Mouse (Mus musculus): ENCODE results near the gene Tcea2. TPM values are rescaled to one million over a fixed set of nuclear protein-coding genes. Genes with fewer than 3 reads are reported as not detected.

Gene Tcea2
- polyA plus RNA-seq, 1 experiment from 2014 or later: 13.5 TPM

GRCm38 (mm10) chr2:181698241-181698640 lies 18.1 kb downstream of the Tcea2 start, which contains the start of gene Lkaaear1:
TSS of gene Lkaaear1 (minus strand) at chr2:181698442.
- Histone ChIP-seq H3K4me2 (no peak within 1 kb of the TSS), H3K9me3 (replicated peaks; ENCODE audit: control insufficient read depth, low read length) (no peaks in the 10 kb centered on the region), H3K9ac (ENCODE audit: low read depth, low read length) (no peak within 1 kb of the TSS), H3K27me3 (ENCODE audit: control insufficient read depth, insufficient read depth, low read length) (peaks cover 7% of the 10 kb centered on the region; the same call in 1 of the 2 replicates), H3K27ac (ENCODE audit: low read depth, low read length) (no peak within 1 kb of the TSS), H3K4me3 (ENCODE audit: low read depth, low read length) (no peak within 1 kb of the TSS), H3K4me1 (ENCODE audit: control insufficient read depth, insufficient read depth, low read length) (peaks cover under 1% of the 10 kb centered on the region; the same call in 1 of the 2 replicates), H3K36me3 (ENCODE audit: control insufficient read depth, insufficient read depth, low read length) (no peaks in the 10 kb centered on the region)
- 56% methylated on average over 5 of the region's 5 CpGs for WGBS (ENCODE audit: insufficient replicate concordance)
- no peak for ATAC-seq (replicated peaks; ENCODE audit: insufficient number of reproducible peaks, low FRiP score, low TSS enrichment)

GRCm38 (mm10) chr2:181706668-181707067 lies 26.6 kb downstream of the Tcea2 start:
- H3K9me3 ChIP-seq (replicated peaks; ENCODE audit: control insufficient read depth, low read length): no peaks in the 10 kb centered on the region
- H3K9ac ChIP-seq (ENCODE audit: low read depth, low read length): no peak overlapping the region
- no peaks in the 10 kb centered on the region for H3K27me3 ChIP-seq (ENCODE audit: control insufficient read depth, insufficient read depth, low read length)
- H3K4me3 ChIP-seq (ENCODE audit: low read depth, low read length): no peak overlapping the region
- no peak for ATAC-seq (replicated peaks; ENCODE audit: insufficient number of reproducible peaks, low FRiP score, low TSS enrichment)
- 31% methylated on average over 4 of the region's 4 CpGs for WGBS (ENCODE audit: insufficient replicate concordance)
- H3K36me3 ChIP-seq (ENCODE audit: control insufficient read depth, insufficient read depth, low read length): no peaks in the 10 kb centered on the region
- no peak overlapping the region for H3K4me2 ChIP-seq
- H3K4me1 ChIP-seq (ENCODE audit: control insufficient read depth, insufficient read depth, low read length): no peaks in the 10 kb centered on the region
- no peak overlapping the region for H3K27ac ChIP-seq (ENCODE audit: low read depth, low read length)

- no peak overlapping the region for H3K27ac ChIP-seq (ENCODE audit: low read depth, low read length)
- H3K9me3 ChIP-seq (replicated peaks; ENCODE audit: control insufficient read depth, low read length): no peaks in the 10 kb centered on the region
- 81% methylated on average over 1 of the region's 1 CpGs for WGBS (ENCODE audit: insufficient replicate concordance)
- no peak for ATAC-seq (replicated peaks; ENCODE audit: insufficient number of reproducible peaks, low FRiP score, low TSS enrichment)
- H3K4me3 ChIP-seq (ENCODE audit: low read depth, low read length): no peak overlapping the region
- H3K36me3 ChIP-seq (ENCODE audit: control insufficient read depth, insufficient read depth, low read length): no peaks in the 10 kb centered on the region
- H3K4me2 ChIP-seq: no peak overlapping the region
- H3K4me1 ChIP-seq (ENCODE audit: control insufficient read depth, insufficient read depth, low read length): peaks cover 8% of the 10 kb centered on the region
- no peaks in the 10 kb centered on the region for H3K27me3 ChIP-seq (ENCODE audit: control insufficient read depth, insufficient read depth, low read length)
- H3K9ac ChIP-seq (ENCODE audit: low read depth, low read length): no peak overlapping the region
These were observed 33.6 kb downstream of the Tcea2 start for GRCm38 (mm10) chr2:181713749-181714148.

GRCm38 (mm10) chr2:181714903-181715326 lies 34.8 kb downstream of the Tcea2 start, which contains the start of gene Oprl1:
TSS of gene Oprl1 (plus strand) at chr2:181715016.
- Histone ChIP-seq H3K4me1 (ENCODE audit: control insufficient read depth, insufficient read depth, low read length) (peaks cover 8% of the 10 kb centered on the region), H3K4me3 (ENCODE audit: low read depth, low read length) (peak within 1 kb of the TSS; percentile 34), H3K36me3 (ENCODE audit: control insufficient read depth, insufficient read depth, low read length) (0 out of 2 replicates have a peak, but pooled peaks cover 4% of the 10 kb centered on the region), H3K9ac (ENCODE audit: low read depth, low read length) (peak within 1 kb of the TSS; percentile 67), H3K9me3 (replicated peaks; ENCODE audit: control insufficient read depth, low read length) (no peaks in the 10 kb centered on the region), H3K27me3 (ENCODE audit: control insufficient read depth, insufficient read depth, low read length) (no peaks in the 10 kb centered on the region), H3K4me2 (peak within 1 kb of the TSS; percentile 59), H3K27ac (ENCODE audit: low read depth, low read length) (peak within 1 kb of the TSS; percentile 71)
- ATAC-seq (replicated peaks; ENCODE audit: insufficient number of reproducible peaks, low FRiP score, low TSS enrichment): peak; percentile 54; the same call in 1 of the 2 replicates
- 0% methylated on average over 7 of the region's 7 CpGs for WGBS (ENCODE audit: insufficient replicate concordance)

GRCm38 (mm10) chr2:181715382-181715781 lies 35.3 kb downstream of the Tcea2 start:
- H3K9me3 ChIP-seq (replicated peaks; ENCODE audit: control insufficient read depth, low read length): no peaks in the 10 kb centered on the region
- H3K4me1 ChIP-seq (ENCODE audit: control insufficient read depth, insufficient read depth, low read length): peaks cover 8% of the 10 kb centered on the region
- H3K4me2 ChIP-seq: peak overlapping the region; percentile 59
- H3K27me3 ChIP-seq (ENCODE audit: control insufficient read depth, insufficient read depth, low read length): no peaks in the 10 kb centered on the region
- peak overlapping the region; percentile 67 for H3K9ac ChIP-seq (ENCODE audit: low read depth, low read length)
- WGBS (ENCODE audit: insufficient replicate concordance): 53% methylated on average over 3 of the region's 3 CpGs
- peak overlapping the region; percentile 71 for H3K27ac ChIP-seq (ENCODE audit: low read depth, low read length)
- ATAC-seq (replicated peaks; ENCODE audit: insufficient number of reproducible peaks, low FRiP score, low TSS enrichment): no peak
- 0 out of 2 replicates have a peak, but pooled peaks cover 4% of the 10 kb centered on the region for H3K36me3 ChIP-seq (ENCODE audit: control insufficient read depth, insufficient read depth, low read length)
- H3K4me3 ChIP-seq (ENCODE audit: low read depth, low read length): peak overlapping the region; percentile 34

GRCm38 (mm10) chr2:181716991-181717390 lies 36.9 kb downstream of the Tcea2 start:
- no peaks in the 10 kb centered on the region for H3K9me3 ChIP-seq (replicated peaks; ENCODE audit: control insufficient read depth, low read length)
- H3K36me3 ChIP-seq (ENCODE audit: control insufficient read depth, insufficient read depth, low read length): 0 out of 2 replicates have a peak, but pooled peaks cover 4% of the 10 kb centered on the region
- ATAC-seq (replicated peaks; ENCODE audit: insufficient number of reproducible peaks, low FRiP score, low TSS enrichment): no peak
- no peak overlapping the region for H3K9ac ChIP-seq (ENCODE audit: low read depth, low read length)
- 55% methylated on average over 3 of the region's 3 CpGs for WGBS (ENCODE audit: insufficient replicate concordance)
- H3K4me2 ChIP-seq: no peak overlapping the region
- no peak overlapping the region for H3K4me3 ChIP-seq (ENCODE audit: low read depth, low read length)
- H3K4me1 ChIP-seq (ENCODE audit: control insufficient read depth, insufficient read depth, low read length): peaks cover 8% of the 10 kb centered on the region
- H3K27ac ChIP-seq (ENCODE audit: low read depth, low read length): no peak overlapping the region
- no peaks in the 10 kb centered on the region for H3K27me3 ChIP-seq (ENCODE audit: control insufficient read depth, insufficient read depth, low read length)

GRCm38 (mm10) chr2:181720061-181720460 lies 40.0 kb downstream of the Tcea2 start:
- Histone ChIP-seq H3K9ac (ENCODE audit: low read depth, low read length) (no peak overlapping the region), H3K27ac (ENCODE audit: low read depth, low read length) (no peak overlapping the region), H3K27me3 (ENCODE audit: control insufficient read depth, insufficient read depth, low read length) (no peaks in the 10 kb centered on the region), H3K4me2 (no peak overlapping the region), H3K4me3 (ENCODE audit: low read depth, low read length) (no peak overlapping the region), H3K9me3 (replicated peaks; ENCODE audit: control insufficient read depth, low read length) (no peaks in the 10 kb centered on the region), H3K36me3 (ENCODE audit: control insufficient read depth, insufficient read depth, low read length) (0 out of 2 replicates have a peak, but pooled peaks cover 4% of the 10 kb centered on the region), H3K4me1 (ENCODE audit: control insufficient read depth, insufficient read depth, low read length) (peaks cover 4% of the 10 kb centered on the region; the same call in 1 of the 2 replicates)
- WGBS (ENCODE audit: insufficient replicate concordance): 20% methylated on average over 3 of the region's 3 CpGs
- no peak for ATAC-seq (replicated peaks; ENCODE audit: insufficient number of reproducible peaks, low FRiP score, low TSS enrichment)

GRCm38 (mm10) chr2:181721200-181721599 lies 41.1 kb downstream of the Tcea2 start:
- no peak for ATAC-seq (replicated peaks; ENCODE audit: insufficient number of reproducible peaks, low FRiP score, low TSS enrichment)

GRCm38 (mm10) chr2:181722213-181722612 lies 42.1 kb downstream of the Tcea2 start:
- H3K4me1 ChIP-seq (ENCODE audit: control insufficient read depth, insufficient read depth, low read length): no peaks in the 10 kb centered on the region
- no peaks in the 10 kb centered on the region for H3K27me3 ChIP-seq (ENCODE audit: control insufficient read depth, insufficient read depth, low read length)
- no peak overlapping the region for H3K4me2 ChIP-seq
- no peak for ATAC-seq (replicated peaks; ENCODE audit: insufficient number of reproducible peaks, low FRiP score, low TSS enrichment)
- no peak overlapping the region for H3K9ac ChIP-seq (ENCODE audit: low read depth, low read length)
- H3K36me3 ChIP-seq (ENCODE audit: control insufficient read depth, insufficient read depth, low read length): 0 out of 2 replicates have a peak, but pooled peaks cover 4% of the 10 kb centered on the region
- no peaks in the 10 kb centered on the region for H3K9me3 ChIP-seq (replicated peaks; ENCODE audit: control insufficient read depth, low read length)
- 12% methylated on average over 3 of the region's 3 CpGs for WGBS (ENCODE audit: insufficient replicate concordance)
- H3K4me3 ChIP-seq (ENCODE audit: low read depth, low read length): no peak overlapping the region
- H3K27ac ChIP-seq (ENCODE audit: low read depth, low read length): no peak overlapping the region

More at GRCm38 (mm10) chr2:181721200-181721599, 41.1 kb downstream of the Tcea2 start:
- no peak overlapping the region for H3K27ac ChIP-seq (ENCODE audit: low read depth, low read length)
- no peak overlapping the region for H3K4me3 ChIP-seq (ENCODE audit: low read depth, low read length)
- no peaks in the 10 kb centered on the region for H3K9me3 ChIP-seq (replicated peaks; ENCODE audit: control insufficient read depth, low read length)
- no peak overlapping the region for H3K4me2 ChIP-seq
- no peaks in the 10 kb centered on the region for H3K27me3 ChIP-seq (ENCODE audit: control insufficient read depth, insufficient read depth, low read length)
- no peaks in the 10 kb centered on the region for H3K4me1 ChIP-seq (ENCODE audit: control insufficient read depth, insufficient read depth, low read length)
- H3K36me3 ChIP-seq (ENCODE audit: control insufficient read depth, insufficient read depth, low read length): 0 out of 2 replicates have a peak, but pooled peaks cover 4% of the 10 kb centered on the region
- H3K9ac ChIP-seq (ENCODE audit: low read depth, low read length): no peak overlapping the region

All from heart, embryonic 11.5 days (tissue).